Mouse (Mus musculus) ovary, postnatal 10 days (tissue): ENCODE measurements around the gene Arrdc2.

Source experiments
- DNase-seq: peaks from one replicate; pipeline ENCODE4 v3.0.0; 2022; ENCODE audit warnings: low spot score

Arrdc2 gene

DNA sequence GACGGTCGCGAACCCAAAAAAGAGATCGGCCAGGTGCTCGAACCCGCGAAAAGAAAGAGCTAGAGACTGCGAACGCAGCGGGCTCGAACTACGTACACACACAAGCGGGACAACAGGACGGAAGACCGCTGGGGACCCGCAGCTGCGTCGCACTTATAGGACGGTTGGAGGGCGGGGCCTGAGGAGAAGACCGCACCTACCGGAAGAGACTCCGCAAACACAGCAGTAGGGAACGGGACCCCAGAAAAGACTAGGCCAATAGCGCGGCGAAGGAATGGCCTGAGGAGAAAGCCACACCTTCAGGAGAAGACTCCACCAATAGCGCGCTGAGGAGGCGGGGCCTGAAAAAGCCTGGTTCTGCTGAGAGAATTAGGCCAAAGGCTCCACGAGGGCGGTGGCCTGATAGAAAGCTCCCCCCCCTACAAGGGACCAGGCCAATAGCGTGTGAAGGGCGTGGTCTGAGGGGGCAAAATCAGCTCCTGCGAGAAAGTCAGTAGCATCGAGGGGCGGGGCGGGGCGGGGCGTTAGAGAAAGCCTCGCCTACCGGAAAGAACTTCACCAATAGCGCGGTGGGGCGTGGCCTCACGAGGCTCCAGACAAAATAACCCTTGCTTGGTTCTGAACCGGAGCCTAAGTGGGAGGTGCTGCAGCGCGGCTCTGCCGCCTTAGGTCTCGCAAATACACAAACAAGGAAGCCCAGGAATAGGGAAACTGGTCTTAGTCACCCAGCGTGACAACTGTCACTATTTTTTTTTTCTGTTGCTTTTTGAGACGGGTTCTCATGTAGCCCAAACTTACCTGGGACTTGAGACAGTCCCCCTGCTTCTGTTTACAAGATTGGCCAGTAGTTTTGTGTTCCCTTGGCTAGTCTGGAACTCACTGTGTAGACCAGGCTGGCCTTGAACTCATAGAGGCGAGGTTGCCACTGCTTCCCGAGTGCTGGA, at the start of gene Arrdc2:
Arrdc2 (minus strand) TSS at position 313 of the 944 bp plus-strand sequence.
- DNase-seq, result peak; percentile 88

DNA sequence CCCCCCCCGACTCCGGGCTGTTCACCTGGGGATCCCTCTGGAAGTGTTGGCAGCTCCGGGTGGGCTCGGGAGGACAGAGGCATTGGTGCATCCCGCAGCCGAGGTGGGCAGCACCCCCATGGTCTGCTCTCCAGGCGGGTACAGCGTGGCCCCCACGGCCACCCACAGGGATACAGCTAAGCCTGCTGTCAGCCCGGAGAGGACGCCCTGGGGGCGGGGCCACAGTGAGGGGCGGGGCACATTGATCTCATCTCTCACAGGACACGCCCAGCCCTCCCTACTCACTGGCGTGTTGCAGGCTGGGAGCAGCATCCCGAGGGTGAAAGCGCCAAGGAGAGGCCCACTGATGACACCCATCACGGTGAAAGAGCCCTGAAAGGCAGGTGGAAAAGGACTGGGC, 48.1 kb upstream of the Arrdc2 start:
- no peak for DNase-seq

DNA sequence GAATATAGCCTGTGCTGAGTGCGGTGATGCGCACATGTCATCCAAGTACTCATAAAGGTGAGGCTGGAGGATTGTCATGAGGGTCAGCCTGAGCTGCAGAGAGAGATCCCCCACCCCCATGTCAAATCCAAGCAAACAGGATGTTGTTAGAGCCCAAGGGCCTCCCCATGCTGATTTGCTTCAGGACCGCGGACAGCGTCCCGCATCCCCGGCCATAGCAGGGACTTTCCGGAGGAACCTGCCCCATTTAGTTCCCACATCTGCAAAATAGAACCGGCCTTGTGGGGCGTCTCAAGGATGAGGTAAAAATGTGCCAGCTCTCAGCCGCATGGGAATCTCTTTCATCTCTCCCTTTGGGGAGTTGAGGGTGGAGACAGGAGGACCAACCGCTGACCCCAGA, 46.1 kb upstream of the Arrdc2 start:
- no peak for DNase-seq

DNA sequence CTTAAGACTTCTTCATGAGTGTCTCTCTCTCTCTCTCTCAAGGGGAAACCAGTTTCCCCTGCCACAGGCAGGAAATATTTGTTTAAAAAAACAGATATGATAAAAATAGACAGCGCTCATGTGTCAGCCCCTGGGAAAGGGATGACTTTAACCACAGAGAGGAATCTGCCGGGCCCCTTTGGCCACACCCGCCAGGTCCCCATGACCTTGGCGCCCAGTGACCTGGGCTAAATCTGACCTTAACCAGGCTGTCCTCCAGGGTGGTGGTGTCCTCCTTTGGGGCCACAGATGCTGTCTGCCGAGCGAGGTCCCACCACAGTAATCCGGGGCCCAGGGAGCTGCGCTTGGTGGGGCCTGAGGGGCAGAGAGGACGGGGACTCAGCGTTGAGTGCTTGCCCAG, 45.2 kb upstream of the Arrdc2 start:
- no peak for DNase-seq

DNA sequence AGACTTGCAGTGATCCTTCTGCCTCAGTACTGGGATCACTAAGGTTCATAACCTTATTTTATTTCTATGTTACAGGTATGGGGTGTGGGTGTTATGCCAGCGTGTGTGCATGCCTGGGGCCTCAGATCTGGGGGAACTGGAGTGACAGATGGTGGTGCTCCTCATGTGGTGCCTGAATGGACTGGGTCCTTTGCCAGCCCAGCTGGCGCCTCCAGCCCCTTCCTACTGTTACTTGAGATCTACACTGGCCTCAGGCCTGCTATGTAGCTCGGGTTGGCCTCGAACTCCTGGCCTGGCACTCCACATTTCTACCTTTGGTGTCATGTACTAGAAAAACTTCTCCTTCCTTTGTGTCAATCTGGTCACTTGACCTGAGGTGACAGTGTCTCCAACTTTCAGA, 44.7 kb upstream of the Arrdc2 start:
- DNase-seq, result no peak

DNA sequence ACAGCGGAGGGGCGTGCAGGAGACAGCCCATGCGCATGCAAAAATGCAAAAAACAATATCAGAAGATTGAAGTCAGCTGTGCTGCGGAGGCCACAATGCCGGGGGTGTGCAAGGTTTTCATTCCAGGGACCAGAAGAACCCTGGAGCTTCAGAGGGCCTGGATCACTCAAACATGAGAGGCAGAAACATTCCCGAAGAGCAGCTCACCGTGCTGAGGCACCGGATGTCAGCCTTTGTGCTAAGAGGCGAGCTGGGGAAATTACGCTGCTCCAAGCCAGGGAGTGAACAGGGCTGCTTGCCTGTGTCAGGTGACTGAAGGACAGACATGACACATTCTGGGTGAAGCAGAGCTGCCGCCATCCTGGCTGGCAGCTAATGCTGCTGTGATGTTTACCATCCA, 41.0 kb upstream of the Arrdc2 start:
- DNase-seq, result no peak

DNA sequence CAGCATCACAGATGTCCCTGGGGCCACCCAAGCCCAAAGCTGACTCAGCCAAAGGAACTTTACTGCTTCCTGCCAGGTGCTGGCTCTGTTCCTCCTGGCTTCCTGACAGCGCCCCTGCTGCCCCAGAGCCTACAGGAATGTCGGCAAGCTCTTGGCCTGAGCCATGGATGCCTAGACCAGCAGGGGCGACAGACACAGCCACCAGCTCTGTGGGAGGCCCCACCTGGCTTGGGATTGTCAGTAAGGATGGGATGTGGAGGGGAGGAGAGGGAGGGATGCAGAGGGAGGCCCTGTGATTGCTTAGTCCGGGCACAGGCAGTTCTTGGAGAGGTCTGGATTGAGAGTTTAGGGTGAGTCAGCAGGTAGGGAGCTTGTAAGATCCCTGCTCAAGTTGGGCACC, 40.6 kb upstream of the Arrdc2 start:
- no peak for DNase-seq

DNA sequence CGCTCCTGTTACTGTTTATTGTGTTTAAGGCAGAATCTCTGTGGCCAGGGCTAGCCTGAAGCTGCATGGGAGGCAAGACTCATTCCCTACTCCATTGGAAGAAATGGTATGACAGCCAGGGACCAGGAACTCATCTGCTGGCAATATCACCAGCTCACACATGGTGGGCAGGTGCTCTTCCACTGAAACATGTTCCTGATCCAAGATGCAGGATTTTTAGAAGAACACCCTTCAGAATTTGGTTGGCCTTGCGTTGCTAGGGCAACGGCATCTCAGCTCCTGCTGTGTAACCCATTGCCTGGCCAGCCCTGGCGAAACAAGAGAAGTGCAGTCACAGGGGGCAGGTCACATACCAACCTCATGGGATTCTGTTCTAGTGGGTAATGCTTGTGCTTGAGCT, 40.0 kb upstream of the Arrdc2 start:
- DNase-seq, result no peak

DNA sequence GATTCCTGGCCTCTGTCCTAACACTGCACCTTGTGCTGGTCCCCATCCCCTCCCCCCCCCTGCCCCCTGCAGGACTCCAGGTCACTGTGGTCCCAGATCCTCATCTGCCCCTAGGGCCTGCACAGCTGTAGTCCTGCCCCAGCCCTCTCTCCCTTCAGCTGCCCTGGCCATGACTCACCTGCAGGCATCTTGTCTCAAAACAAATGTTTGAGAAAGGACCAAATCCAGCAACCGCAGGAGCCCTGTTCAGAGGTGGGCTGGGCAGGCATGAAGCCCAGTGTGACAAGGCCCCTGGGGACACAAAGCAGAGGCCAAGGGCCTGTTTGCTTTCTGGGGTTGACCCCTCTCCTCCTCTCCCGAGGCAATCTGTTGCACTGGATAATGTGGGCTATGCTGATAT, 38.7 kb upstream of the Arrdc2 start:
- DNase-seq, result no peak

DNA sequence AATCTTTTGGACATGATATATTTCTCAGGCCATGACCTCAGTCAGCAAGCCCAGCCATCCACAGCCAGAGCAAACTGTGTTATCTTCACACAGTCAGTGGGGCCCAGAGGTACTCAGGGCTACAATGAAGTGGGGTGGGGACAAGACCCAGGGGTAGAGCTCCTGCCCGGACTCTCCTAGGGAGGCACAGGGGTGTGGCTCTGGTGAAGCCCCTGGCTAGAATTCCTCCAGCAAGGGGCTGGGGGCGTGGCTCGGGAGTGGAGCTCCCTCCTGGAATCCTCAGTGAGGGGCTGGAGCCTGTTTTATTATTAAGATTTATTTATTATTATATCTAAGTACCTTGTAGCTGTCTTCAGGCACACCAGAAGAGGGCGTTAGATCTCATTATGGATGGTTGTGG, 36.9 kb upstream of the Arrdc2 start:
- DNase-seq, result no peak

DNA sequence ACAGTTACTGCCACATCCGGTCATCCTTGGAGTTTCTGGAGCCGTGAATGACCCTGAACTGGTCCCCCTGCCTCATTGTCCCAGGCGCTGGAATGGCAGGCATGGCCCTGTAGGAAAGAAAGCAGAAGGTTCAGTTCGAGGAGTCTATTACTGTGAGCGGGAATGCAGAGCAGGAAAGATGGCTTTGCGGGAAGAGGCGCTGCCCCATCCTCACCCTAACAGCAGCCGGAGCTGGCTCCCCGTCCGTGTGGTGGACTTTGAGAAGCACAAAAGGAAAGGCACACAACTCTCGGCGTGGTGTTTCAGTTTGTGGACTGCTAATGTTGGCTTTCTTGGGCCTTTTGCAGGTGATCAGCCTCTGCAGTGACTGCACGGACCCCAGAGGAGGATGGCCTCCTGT, 34.9 kb upstream of the Arrdc2 start:
- no peak for DNase-seq

DNA sequence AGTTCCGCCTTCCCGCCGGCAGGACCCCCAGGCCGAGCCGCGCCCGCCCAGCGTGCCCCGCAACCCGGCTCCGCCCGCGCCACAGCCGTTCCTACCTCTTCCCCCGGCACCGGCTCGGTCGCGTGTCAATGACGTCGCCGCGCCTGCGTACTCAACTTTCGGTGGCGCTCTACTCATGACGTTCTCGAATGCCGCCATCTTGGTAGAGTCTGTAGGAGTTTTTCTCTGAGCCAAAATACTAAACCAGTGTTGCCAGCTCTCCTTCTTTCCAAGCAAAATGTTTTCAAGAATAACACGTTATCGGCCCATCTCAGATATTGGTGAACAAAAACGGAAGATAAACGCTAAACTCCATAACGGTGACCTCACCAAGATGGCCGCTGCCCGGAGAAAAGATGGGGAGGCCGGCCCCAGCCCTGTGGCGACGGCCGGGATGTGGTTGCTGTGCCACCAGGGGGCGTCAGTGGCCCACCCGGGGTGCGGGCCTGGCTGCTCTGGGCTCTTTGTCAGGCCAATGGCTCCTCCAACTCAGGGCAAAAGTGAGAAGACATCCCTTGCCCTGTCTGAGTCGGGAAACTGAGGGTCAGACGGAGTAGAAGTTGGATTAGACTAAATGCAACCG, 34.0 kb upstream of the Arrdc2 start, which contains the start of gene Ccdc124:
Ccdc124 (minus strand) TSS at position 572 of the 622 bp plus-strand sequence.
- DNase-seq, result peak; percentile 93

DNA sequence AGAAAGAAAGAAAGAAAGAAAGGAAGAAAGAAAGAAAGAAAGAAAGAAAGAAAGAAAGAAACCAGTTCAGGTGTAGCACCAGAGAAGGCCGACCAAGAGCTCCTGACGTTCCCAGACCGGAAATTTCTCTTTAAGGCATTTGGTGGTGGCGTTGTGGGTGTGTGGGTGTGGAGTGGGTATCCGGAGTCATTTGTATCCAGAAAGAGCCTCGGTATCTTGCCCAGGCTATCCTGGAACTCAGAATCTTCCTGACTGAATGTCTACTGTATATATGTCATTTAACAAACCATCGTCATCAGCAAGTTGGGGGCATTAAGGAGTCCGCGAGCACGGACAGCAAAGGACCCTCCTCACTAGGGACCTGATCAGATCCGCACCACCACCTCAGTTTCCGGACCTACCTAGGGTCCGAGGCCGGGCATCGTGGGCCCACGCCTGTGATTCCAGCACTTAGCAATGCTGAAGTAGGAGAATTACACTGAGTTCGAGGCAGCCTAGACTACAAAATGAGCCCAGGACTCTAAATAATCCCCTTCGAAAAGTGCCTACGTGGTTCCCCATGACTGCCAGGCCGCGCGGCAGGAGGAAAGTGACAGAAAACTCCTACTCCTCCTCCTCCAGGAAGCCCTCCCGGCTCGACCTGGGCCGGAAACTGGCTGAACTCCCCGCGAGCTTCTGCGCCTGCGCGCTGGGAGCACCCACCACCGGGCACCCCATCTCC, 33.3 kb upstream of the Arrdc2 start:
- no peak for DNase-seq

DNA sequence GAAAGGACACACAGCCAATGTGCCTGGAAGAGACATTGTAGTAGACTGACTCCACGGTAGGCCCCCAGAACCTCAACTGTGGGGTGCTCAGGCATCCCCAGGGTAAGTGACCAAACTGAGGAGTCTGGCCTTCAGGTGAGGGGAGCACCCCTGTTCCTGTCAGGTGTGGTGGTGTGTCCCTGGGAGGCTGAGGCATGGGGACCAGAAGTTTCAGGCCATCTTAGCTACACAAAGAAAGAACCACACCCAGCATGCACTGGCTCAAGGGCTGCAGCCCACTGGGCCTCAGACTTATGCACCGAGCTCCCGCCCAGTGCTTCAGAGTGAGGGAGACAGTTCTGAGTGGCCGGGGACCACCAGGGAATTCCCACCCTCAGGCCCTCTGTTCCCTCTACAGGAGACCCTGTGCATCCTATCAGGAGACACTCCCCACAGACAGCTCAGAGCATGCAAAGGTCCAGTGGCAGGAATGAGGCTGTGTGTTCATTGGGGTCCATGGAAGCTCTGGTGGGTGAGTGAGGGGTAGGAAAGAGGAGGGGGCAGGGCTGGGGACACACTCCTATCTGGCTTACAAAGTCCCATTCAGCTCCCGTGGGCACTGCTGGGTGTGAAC, 31.8 kb upstream of the Arrdc2 start:
- no peak for DNase-seq

DNA sequence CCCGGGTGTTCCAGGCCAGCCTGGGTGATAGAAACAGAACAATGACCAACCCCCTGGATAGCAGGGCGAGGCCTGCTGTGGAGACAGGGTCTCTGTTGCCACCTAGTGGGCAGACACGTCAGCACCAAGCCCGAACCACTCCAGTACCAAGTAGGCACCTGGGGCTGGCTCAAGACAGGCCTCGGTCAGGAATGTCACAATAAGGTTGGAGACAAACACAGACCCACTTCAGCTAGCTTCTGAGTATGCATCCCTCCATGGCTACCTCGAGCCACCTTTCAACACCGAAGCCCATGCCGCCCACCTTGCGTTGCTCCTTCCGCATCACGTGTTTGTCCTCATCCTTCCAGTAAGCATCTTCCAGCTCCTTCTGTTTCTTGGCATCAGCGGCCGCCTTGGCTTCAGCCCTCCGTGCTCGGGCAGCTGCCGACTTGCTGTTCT, 30.1 kb upstream of the Arrdc2 start:
- DNase-seq, result no peak

DNA sequence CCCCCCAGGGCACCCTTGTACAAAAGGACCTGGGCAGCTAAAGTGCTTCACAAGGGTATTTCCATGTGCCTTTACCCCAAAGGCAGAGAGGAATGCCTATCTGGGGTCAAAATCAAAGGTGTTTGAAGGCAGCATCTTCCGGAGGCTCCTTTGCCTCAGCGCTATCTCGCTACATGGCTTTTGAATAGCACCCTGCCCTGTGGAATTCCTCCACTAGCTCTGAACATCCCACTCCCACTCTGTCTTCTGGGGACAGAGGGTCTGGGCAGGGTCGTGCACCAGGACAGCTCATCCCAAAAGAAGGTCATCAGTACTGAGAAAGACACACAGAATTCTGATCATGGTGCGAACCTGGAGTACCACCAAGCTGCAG, 29.7 kb upstream of the Arrdc2 start:
- DNase-seq, result no peak

DNA sequence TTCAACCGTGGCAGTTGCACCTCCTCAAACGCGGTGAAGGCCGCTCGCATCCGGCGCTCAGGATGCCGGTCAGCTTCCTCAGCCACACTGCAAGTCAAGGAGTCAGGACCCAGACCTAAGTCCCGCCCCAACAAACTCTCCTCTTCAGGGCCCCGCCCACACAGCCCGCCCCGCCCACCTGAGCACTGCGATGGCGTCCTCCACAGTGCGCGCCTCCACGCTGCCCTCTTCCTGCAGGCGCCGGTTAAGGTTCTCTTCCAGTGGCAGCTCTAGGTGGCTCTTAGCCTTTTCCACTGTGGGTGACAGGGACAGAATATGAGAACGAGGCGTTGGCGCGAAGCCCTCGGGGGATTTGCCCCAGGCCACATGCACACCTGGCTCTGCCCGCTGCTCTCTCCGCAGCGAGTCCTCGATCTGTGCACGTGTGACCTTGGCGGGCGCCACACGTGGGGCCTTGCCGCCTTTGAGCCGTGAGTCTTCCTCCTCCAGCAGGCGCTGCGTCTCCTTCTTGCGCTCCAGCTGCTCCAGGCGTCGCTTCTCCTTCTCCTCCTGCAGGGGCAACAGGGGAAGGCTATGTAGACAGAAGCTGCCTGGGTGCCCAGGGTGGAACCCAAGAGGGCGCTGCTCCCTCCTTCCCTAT, 29.2 kb upstream of the Arrdc2 start:
- DNase-seq, result no peak

DNA sequence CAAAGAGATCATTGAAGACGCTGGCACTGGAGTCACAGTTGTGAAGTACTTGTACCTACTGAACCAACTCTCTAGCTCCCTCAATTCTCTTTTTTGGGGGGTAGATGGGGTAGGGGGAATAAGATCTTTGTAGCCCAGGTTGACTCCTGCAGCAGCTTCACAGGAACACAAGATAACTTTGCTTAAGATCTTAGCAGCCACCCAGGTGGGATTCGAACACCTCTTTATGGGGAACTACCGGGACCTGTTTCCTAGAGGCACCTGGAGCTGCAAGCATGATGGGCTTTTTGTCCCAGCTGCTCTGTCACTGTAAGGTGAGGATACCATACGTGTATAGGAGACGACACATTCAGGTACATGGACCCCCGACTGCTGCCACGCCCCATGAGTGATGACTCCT, 27.0 kb upstream of the Arrdc2 start:
- DNase-seq, result no peak

DNA sequence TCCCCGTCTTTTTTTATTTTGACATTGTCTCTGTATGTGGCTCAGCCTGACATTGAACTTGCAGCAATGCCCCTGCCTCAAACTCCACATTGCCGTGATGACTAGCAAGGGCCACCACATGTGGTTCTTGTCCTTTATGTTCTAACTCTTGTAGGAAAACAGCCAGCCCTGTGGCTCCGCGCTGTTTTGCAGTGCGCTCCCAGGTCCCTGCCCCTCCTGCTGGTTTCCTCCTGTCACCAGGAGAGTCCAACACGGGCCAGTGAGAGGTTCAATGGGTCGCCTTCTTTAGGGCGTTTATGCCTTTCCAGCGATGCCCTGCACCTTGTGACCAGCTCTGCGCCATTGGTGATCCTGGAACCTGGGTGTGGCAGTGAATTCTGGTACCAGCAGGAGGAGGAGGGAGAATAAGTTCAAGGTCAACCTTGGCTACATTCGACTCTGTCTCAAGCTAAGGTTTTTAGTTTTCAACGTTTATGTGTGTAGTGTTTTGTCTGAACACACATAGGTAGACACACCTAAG, 26.5 kb upstream of the Arrdc2 start:
- DNase-seq, result no peak

DNA sequence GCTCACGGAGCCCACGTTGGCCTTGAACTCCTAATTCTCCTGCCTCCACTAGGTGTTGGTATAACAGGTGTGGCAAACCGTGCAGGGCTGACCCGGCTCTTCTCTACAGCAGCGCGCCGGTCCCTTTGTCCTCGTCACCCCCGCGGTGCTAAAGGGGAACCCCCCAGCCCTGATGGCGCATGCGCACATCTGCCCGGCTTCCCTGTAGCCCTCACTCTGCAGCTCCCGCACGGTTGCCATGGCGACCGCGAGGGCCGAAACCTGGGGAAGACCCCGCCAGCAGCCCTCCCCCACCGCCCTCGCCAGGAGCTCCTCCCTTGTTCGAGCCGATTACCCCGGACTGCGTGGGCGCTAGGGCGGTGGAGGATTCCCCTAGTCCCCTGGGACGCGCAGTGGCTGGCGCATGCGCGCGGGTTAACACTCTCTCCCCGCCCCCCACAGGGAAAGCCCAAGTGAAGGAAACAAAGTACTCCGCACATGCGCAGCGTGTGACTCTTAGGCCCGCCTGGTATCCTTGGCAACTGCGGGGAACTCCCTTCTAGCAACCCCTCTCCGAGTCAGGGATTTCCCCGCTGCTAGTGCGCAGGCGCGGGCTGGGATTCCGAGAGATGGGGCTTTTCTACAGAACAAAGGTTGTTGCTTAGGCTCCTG, 26.0 kb upstream of the Arrdc2 start:
- peak; percentile 96 for DNase-seq

DNA sequence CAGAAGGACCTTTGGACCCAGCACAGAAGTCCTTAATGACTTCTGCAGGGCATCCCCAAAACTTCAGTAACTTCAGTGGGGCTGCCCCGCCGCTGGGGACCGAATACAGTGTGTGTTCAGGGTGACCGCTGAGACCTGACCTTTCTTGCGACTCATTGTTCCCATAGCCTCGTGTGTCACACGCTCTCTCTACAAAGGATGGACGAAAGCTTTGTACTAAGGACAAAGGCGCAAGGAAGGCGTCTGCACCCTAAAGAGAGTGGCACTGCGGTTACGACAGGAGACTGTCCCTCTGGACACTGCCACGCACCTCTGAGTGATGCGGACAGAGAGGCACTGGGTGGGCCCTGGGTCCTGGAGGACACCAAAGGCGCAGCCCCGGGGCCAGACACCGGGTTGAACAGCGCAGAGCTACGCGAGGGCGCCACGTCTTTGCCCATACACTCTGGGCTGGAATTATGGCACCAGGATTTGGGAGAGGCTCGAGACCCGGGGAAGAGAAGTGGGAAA, 25.2 kb upstream of the Arrdc2 start:
- no peak for DNase-seq
